Mouse (Mus musculus) lung, adult 2 months (tissue): ENCODE results near the gene Ssh1.

Experiments
- CTCF ChIP-seq: fragments of 200-500 bp; IDR thresholded peaks from 2 replicates; pipeline ENCODE4 v1.5.1; 2011; ENCODE audit warnings: mild to moderate bottlenecking, low read length, control low read depth; ENCODE audit not compliant: insufficient read depth
- POLR2A ChIP-seq: fragments of 200-500 bp; IDR thresholded peaks from 2 replicates; pipeline ENCODE4 v1.6.1; 2011; ENCODE audit warnings: low read depth, mild to moderate bottlenecking, control low read depth, low read length, borderline replicate concordance; ENCODE audit errors: extremely low read depth

GRCm38 (mm10) chr5:113964972-113965371 is 28.7 kb downstream of the Ssh1 start:
- TF ChIP-seq CTCF, result no peak
- TF ChIP-seq POLR2A, result no peak
